Mouse (Mus musculus) MEL (cell line): ENCODE measurements around the gene Gjc3. TPM values are rescaled to one million over a fixed set of nuclear protein-coding genes. Genes with fewer than 3 reads are reported as not detected.
A peak's percentile ranks its signal among the peaks of the same experiment; 100 is the strongest.

Experiments
- DNase-seq: peaks from one replicate; pipeline ENCODE4 v3.0.0; 2011; ENCODE audit warnings: low read depth, low spot score
- H3K27ac ChIP-seq: 2 replicates; pipeline ENCODE4 v1.5.1; 2012; ENCODE audit warnings: low read depth, mild to moderate bottlenecking, control low read depth, low read length, moderate library complexity; ENCODE audit not compliant: control insufficient read depth
- H3K27me3 ChIP-seq, 2 experiments: fragments of 150-350 bp in 1 of 2; sonication (generic) in 1 of 2; 2 replicates each; pipeline ENCODE4 v1.6.1; 2012; ENCODE audit warnings: low read length in 2 of 2, mild to moderate bottlenecking in 2 of 2, improper control_type of control experiment in 1 of 2, moderate library complexity in 1 of 2; ENCODE audit not compliant: insufficient read depth in 2 of 2, control insufficient read depth in 1 of 2
- H3K36me3 ChIP-seq, 2 experiments: 2 replicates each; pipeline ENCODE4 v1.6.1; 2012 to 2014; ENCODE audit warnings: low read length in 2 of 2, improper control_type of control experiment in 1 of 2, inconsistent platforms in 1 of 2, mild to moderate bottlenecking in 1 of 2; ENCODE audit not compliant: insufficient read depth in 2 of 2, control insufficient read depth in 1 of 2
- H3K4me1 ChIP-seq, 2 experiments: fragments of 150-350 bp in 1 of 2; sonication (generic) in 1 of 2; 2 replicates each; pipeline ENCODE4 v1.6.1; 2012; ENCODE audit warnings: low read length in 2 of 2, improper control_type of control experiment in 1 of 2, mild to moderate bottlenecking in 1 of 2; ENCODE audit not compliant: insufficient read depth in 2 of 2, control insufficient read depth in 1 of 2
- H3K4me3 ChIP-seq, 2 experiments: fragments of 150-350 bp in 1 of 2; sonication (generic) in 1 of 2; 2 replicates each; pipeline ENCODE4 v1.5.1; 2012; ENCODE audit warnings: low read depth in 2 of 2, low read length in 2 of 2, mild to moderate bottlenecking in 2 of 2, moderate library complexity in 2 of 2, control low read depth in 1 of 2, improper control_type of control experiment in 1 of 2; ENCODE audit not compliant: control insufficient read depth in 1 of 2, insufficient read depth in 1 of 2
- H3K79me2 ChIP-seq: 2 replicates; pipeline ENCODE4 v1.6.1; 2012; ENCODE audit warnings: mild to moderate bottlenecking, low read length, moderate library complexity; ENCODE audit not compliant: control insufficient read depth, poor library complexity, insufficient read depth
- H3K9ac ChIP-seq: 2 replicates; pipeline ENCODE4 v1.6.1; 2012; ENCODE audit warnings: low read depth, mild to moderate bottlenecking, control low read depth, low read length, moderate library complexity; ENCODE audit not compliant: control insufficient read depth, poor library complexity, severe bottlenecking
- H3K9me3 ChIP-seq: fragments of 150-350 bp; sonication (generic); replicated peaks from 2 replicates; pipeline ENCODE4 v1.6.1; 2012; ENCODE audit warnings: mild to moderate bottlenecking, low read length, improper control_type of control experiment, moderate library complexity; ENCODE audit not compliant: insufficient read depth
- CHD1 ChIP-seq: IDR thresholded peaks from 2 replicates; pipeline ENCODE4 v1.6.1; 2012; ENCODE audit warnings: low read depth, mild to moderate bottlenecking, inconsistent platforms, low read length, improper control_type of control experiment
- CHD2 ChIP-seq: IDR thresholded peaks from 2 replicates; pipeline ENCODE4 v1.6.1; 2011; ENCODE audit warnings: low read length, improper control_type of control experiment
- E2F4 ChIP-seq: IDR thresholded peaks from 2 replicates; pipeline ENCODE4 v1.6.1; 2011; ENCODE audit warnings: low read depth, low read length, improper control_type of control experiment, borderline replicate concordance
- ELF1 ChIP-seq: IDR thresholded peaks from 2 replicates; pipeline ENCODE4 v1.6.1; 2014; ENCODE audit warnings: low read depth, mild to moderate bottlenecking, inconsistent platforms, low read length, improper control_type of control experiment, moderate library complexity
- ETS1 ChIP-seq: IDR thresholded peaks from 2 replicates; pipeline ENCODE4 v1.6.1; 2012; ENCODE audit warnings: low read depth, mild to moderate bottlenecking, inconsistent platforms, low read length, improper control_type of control experiment, moderate library complexity
- GATA1 ChIP-seq: IDR thresholded peaks from 2 replicates; pipeline ENCODE4 v1.6.1; 2011; ENCODE audit warnings: low read depth, low read length, improper control_type of control experiment
- MAFK ChIP-seq: IDR thresholded peaks from 2 replicates; pipeline ENCODE4 v1.6.1; 2011; ENCODE audit warnings: low read depth, mild to moderate bottlenecking, low read length, improper control_type of control experiment, borderline replicate concordance
- MAZ ChIP-seq: IDR thresholded peaks from 2 replicates; pipeline ENCODE4 v1.6.1; 2012; ENCODE audit warnings: low read depth, mild to moderate bottlenecking, inconsistent platforms, low read length, improper control_type of control experiment
- MXI1 ChIP-seq: IDR thresholded peaks from 2 replicates; pipeline ENCODE4 v1.6.1; 2011; ENCODE audit warnings: mild to moderate bottlenecking, low read depth, low read length, improper control_type of control experiment
- NELFE ChIP-seq: IDR thresholded peaks from 2 replicates; pipeline ENCODE4 v1.6.1; 2011; ENCODE audit warnings: low read depth, low read length, improper control_type of control experiment
- POLR2A ChIP-seq, 2 experiments: IDR thresholded peaks; 2 replicates each; pipeline ENCODE4 v1.6.1; 2011 to 2012; ENCODE audit warnings: low read length in 2 of 2, mild to moderate bottlenecking in 2 of 2, control low read depth in 1 of 2, improper control_type of control experiment in 1 of 2, low read depth in 1 of 2, moderate library complexity in 1 of 2; ENCODE audit not compliant: control insufficient read depth in 1 of 2, insufficient read depth in 1 of 2, poor library complexity in 1 of 2
- POLR2AphosphoS2 ChIP-seq: IDR thresholded peaks from 2 replicates; pipeline ENCODE4 v1.6.1; 2011; ENCODE audit warnings: low read length, improper control_type of control experiment
- POLR2AphosphoS5 ChIP-seq: IDR thresholded peaks from 2 replicates; pipeline ENCODE4 v1.6.1; 2012; ENCODE audit warnings: low read depth, borderline replicate concordance, mild to moderate bottlenecking, inconsistent platforms, low read length, moderate library complexity, mixed read lengths
- RCOR1 ChIP-seq: IDR thresholded peaks from 2 replicates; pipeline ENCODE4 v1.6.1; 2012; ENCODE audit warnings: low read depth, mild to moderate bottlenecking, inconsistent platforms, low read length, improper control_type of control experiment
- TBP ChIP-seq: IDR thresholded peaks from 2 replicates; pipeline ENCODE4 v1.8.0; 2011; ENCODE audit warnings: low read depth, low read length, improper control_type of control experiment
- UBTF ChIP-seq: IDR thresholded peaks from 2 replicates; pipeline ENCODE4 v1.6.1; 2012; ENCODE audit warnings: low read depth, mild to moderate bottlenecking, inconsistent platforms, low read length, improper control_type of control experiment, moderate library complexity, borderline replicate concordance; ENCODE audit not compliant: insufficient read depth
- USF2 ChIP-seq, 2 experiments: IDR thresholded peaks; 2 replicates each; pipeline ENCODE4 v1.6.1; 2011 to 2012; ENCODE audit warnings: improper control_type of control experiment in 2 of 2, low read length in 2 of 2, borderline replicate concordance in 1 of 2, inconsistent platforms in 1 of 2, low read depth in 1 of 2, mild to moderate bottlenecking in 1 of 2; ENCODE audit not compliant: insufficient read depth in 1 of 2
- ZNF384 ChIP-seq: IDR thresholded peaks from 2 replicates; pipeline ENCODE4 v1.6.1; 2012; ENCODE audit warnings: low read depth, mild to moderate bottlenecking, inconsistent platforms, low read length, improper control_type of control experiment
- polyA plus RNA-seq, 2 experiments: library from polyadenylated mRNA; stranded (reverse) in 1 of 2; unstranded in 1 of 2; fragments of >175 nt in 1 of 2; fragments of >200 nt in 1 of 2; gene quantifications; 2 replicates each; pipeline versions ENCODE4 v1.2.1 to v1.2.4; 2012; ENCODE audit warnings: low replicate concordance in 2 of 2, low read depth in 1 of 2; ENCODE audit not compliant: insufficient read length in 2 of 2, insufficient read depth in 1 of 2, missing spikeins in 1 of 2
- total RNA-seq: library from RNA; depleted of rRNA; stranded (reverse); fragments of 300-350 nt; gene quantifications from 2 replicates; pipeline ENCODE4 v1.2.3, GENCODE M21; 2012

Gjc3 gene
- total and polyA plus RNA-seq, 3 experiments: not detected

- Histone ChIP-seq H3K9ac (no peak overlapping the region), H3K27ac (no peak overlapping the region), H3K4me1 (no peaks in the 10 kb centered on the region), H3K79me2 (no peaks in the 10 kb centered on the region), H3K36me3 (no peaks in the 10 kb centered on the region), H3K9me3 (no peaks in the 10 kb centered on the region), H3K4me3 (no peak overlapping the region), H3K27me3 (peaks cover 1 to 2% of the 10 kb centered on the region in 2 experiments; a peak in 2 of 4 replicates)
- peak; percentile 25 for DNase-seq
- TF ChIP-seq MAFK (no peak), TBP (peak; percentile 92), ZNF384 (no peak), NELFE (no peak), MXI1 (no peak)
Measured at GRCm38 (mm10) chr5:137956404-137956803, 6.5 kb downstream of the Gjc3 start.

DNA sequence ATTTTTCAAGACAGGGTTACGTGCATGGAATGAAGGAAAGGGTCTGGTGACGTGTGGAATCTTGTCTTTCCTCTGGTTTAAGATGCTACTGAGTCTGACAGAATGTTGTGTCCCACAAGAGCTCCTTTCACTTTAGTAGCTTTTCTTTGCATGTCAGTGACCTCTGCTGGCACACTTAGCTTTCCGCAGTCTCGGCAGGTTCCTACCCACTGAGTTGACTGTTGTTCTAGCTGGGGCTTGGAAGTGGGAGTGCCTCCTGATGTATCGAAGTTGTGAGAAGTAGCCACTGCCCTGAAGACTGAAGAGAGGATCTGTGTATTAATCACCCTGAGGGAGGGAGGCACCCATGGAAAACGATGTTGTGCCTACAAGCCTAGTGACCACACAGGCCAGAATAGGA lies 11.7 kb downstream of the Gjc3 start:
- Histone ChIP-seq H3K27me3 (peaks cover 2 to 3% of the 10 kb centered on the region in 2 experiments; a peak in 3 of 4 replicates), H3K4me1 (no peaks in the 10 kb centered on the region), H3K4me3 (no peak overlapping the region), H3K79me2 (no peaks in the 10 kb centered on the region), H3K9me3 (no peaks in the 10 kb centered on the region), H3K36me3 (no peaks in the 10 kb centered on the region), H3K27ac (no peak overlapping the region), H3K9ac (no peak overlapping the region)
- TF ChIP-seq POLR2AphosphoS5: no peak
- TF ChIP-seq ETS1: no peak
- TF ChIP-seq MAZ: no peak
- TF ChIP-seq E2F4: no peak
- TF ChIP-seq USF2 (IDR thresholded peaks at IDR 0.05; ENCODE audit: borderline replicate concordance in 1 of 2, insufficient read depth in 1 of 2, low read depth in 1 of 2, low read length in 2 of 2): no peak
- TF ChIP-seq CHD1: no peak
- no peak for TF ChIP-seq TBP
- no peak for TF ChIP-seq POLR2A (IDR thresholded peaks at IDR 0.05; ENCODE audit: control insufficient read depth in 1 of 2, insufficient read depth in 1 of 2, low read depth in 1 of 2, low read length in 2 of 2, poor library complexity in 1 of 2)
- TF ChIP-seq GATA1: no peak
- no peak for TF ChIP-seq CHD2
- TF ChIP-seq ELF1: no peak
- TF ChIP-seq RCOR1: no peak
- no peak for TF ChIP-seq POLR2AphosphoS2
- TF ChIP-seq UBTF: no peak
- DNase-seq: no peak
